Mouse (Mus musculus): ENCODE data around the gene Cdh12.
A peak's percentile ranks its signal among the peaks of the same experiment; 100 is the strongest.
"Not testable (repeated sequence)": the region's sequence is repeated elsewhere in the genome, so short reads cannot be mapped to it uniquely, and the experiment has no call there.

Cdh12 gene

DNA sequence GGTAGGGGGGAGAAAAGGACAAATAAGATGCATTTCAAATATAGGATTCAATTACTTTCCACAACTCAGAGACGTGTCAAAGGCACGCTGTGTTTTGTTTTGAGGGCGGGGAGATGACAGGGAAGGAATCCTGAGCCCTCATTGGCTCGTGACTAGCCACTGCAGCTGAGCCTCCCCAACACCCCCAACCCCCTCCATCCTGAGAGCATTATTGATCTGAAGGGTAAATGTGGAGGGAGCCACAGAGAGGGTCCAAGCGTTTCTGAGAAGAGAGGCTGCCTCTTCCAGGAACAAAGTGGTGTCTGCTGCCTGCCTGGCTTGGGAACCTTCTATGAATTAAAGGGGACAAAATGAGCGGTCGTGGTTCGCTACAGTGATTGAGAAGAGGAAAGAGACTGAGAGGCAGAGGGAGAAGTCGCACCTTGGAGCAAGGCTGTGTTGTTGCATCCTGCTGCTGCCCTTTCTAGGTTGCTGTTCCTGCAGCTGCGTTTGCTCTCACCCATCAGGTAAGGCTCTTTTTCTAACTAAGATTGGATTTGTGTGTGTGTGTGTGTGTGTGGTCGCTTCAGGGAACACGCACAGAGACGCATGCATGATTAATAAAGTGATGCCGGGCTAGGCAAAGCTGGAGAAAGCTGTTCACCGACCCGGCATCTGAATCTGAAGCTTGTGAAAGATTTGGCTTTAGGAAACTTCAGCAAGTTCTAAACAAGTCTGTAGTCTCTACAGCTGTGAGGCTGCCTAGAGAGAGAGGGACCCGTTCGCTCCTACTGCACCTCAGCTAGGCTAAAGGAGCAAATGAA is at the start of gene Cdh12:
TSS of gene Cdh12 (plus strand) at position 405 of the 803 bp plus-strand sequence.
- peak; percentile 46 for DNase-seq (ENCODE audit: low spot score)

- no peak for DNase-seq (ENCODE audit: low spot score)
Measured at GRCm38 (mm10) chr15:20403596-20403995, 45.5 kb upstream of the Cdh12 start.

- DNase-seq (ENCODE audit: low spot score): no peak
Measured at GRCm38 (mm10) chr15:20413397-20413796, 35.7 kb upstream of the Cdh12 start.

DNA sequence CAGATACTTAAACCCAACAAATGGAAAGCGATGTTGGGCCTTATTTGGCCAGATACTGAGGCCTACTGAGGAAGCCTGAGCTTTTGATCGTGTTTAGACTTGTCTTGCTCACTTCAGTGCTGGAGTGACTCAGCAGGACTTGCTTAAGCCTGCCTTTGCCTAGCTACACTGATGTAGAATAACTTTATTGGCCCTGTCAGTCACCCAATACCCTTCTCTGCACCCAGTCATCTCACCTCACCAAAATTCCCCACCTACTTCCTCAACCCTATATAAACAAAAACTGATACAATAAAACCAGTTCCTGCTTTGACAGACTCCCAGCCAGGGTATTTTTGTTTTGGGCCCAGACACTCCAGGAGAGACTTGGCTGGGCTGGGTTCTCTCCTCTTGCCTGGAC is 12.7 kb upstream of the Cdh12 start:
- no peak for DNase-seq (ENCODE audit: low spot score)

GRCm38 (mm10) chr15:20450558-20450957 is 1.5 kb downstream of the Cdh12 start:
- no peak for DNase-seq (ENCODE audit: low spot score)

GRCm38 (mm10) chr15:20458508-20458907 is 9.4 kb downstream of the Cdh12 start:
- no peak for DNase-seq (ENCODE audit: low spot score)

GRCm38 (mm10) chr15:20462500-20462899 is 13.4 kb downstream of the Cdh12 start:
- no peak for DNase-seq (ENCODE audit: low spot score)

GRCm38 (mm10) chr15:20463601-20464000 is 14.5 kb downstream of the Cdh12 start:
- DNase-seq (ENCODE audit: low spot score): no peak

- no peak for DNase-seq (ENCODE audit: low spot score)
Measured at GRCm38 (mm10) chr15:20550979-20551378, 101.9 kb downstream of the Cdh12 start.

DNA sequence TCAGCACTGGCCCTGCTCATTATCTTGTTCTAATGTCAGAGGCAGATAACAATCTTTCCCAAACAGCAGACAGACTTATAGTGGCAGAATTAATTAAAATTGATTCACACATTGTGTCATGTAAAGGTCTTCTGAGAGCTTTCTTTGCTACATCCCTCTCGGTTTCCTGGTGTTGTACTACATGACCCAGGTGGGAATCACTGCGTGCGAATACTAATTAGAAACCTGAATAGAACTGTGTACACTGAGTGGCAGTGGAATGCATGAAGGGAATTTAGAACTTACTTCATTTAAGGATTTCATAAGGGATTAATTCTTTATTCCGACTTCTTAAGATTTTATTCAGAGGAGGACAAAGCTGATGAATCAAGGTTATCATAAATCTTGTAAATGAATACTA is 121.9 kb downstream of the Cdh12 start:
- no peak for DNase-seq (ENCODE audit: low spot score)

DNA sequence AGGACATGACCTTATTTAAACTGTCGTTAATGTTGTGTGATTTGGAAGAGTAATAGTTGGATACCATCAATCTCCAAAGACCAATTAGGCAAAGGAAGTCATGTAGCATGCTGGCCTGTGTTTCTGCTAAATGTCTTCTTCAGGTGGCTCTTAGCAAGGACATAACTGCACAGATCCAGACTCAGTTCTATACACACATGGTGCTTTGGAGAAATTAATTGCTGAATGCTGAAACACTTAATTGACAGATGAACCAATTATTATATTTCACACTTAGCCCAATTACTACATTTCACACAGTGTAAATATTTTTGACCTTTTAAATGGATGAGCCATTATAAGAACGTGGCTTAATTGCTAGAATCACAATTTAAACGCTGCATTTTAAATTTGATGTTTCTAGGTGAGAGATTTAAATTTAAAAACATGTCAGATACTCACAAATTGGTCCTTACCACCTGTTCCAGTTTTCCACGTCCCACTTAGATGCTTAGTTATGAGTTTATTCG is 133.6 kb downstream of the Cdh12 start:
- DNase-seq (ENCODE audit: low spot score): no peak

DNA sequence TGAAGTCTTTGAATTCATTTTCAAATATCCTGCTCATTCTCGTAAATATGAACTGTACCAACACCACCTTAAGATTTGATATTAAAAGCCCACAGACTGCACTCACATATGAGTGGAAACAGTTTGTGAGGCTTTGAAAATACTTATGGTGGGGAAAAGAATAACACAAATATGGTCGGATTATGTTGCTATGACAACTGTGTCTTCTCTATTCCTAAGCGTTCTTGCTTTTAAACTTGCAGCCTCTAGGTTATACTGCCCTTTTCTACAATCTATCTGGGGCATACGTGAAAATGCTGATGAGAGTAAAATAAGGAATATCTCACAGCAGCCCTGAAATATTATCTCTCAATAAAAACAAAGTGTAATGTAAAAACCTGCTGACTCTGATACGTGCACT is 142.5 kb downstream of the Cdh12 start:
- no peak for DNase-seq (ENCODE audit: low spot score)

DNA sequence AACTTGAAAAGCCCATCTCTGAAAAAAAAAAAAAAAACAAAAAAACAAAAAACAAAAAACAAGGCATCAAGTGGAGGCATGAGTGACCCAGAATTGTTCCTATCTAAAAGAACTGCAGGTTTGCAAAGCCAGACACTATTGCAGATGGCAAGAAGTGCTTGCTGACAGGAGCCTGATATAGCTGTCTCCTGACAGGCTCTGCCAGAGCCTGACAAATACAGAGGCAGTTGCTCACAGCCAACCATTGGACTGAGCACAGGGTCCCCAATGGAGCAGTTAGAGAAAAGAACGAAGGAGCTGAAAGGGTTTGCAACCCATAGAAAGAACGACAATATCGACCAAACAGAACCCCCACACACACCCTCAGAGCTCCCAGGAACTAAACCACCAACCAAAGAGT is 156.7 kb downstream of the Cdh12 start:
- DNase-seq (ENCODE audit: low spot score): not testable (repeated sequence)

GRCm38 (mm10) chr15:20634593-20634992 is 185.5 kb downstream of the Cdh12 start:
- no peak for DNase-seq (ENCODE audit: low spot score)

DNA sequence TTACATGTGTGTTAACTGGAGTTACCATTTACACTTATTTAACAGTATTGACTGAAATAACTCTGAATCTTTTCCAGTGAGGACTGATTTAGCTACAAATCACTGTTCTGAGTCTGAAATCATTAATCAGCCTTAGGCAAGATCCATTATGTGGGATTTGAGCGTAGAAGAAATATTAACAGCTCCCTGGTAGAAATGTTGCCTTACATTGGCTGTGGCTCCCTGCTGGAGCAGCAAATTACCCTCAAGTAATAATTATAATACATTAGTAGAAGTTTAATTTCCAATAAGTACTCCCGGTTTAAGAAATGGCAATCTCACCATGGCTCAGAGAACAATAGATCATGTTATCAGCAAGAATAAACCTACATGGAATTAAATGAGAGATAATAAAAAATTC is 190.1 kb downstream of the Cdh12 start:
- no peak for DNase-seq (ENCODE audit: low spot score)

DNA sequence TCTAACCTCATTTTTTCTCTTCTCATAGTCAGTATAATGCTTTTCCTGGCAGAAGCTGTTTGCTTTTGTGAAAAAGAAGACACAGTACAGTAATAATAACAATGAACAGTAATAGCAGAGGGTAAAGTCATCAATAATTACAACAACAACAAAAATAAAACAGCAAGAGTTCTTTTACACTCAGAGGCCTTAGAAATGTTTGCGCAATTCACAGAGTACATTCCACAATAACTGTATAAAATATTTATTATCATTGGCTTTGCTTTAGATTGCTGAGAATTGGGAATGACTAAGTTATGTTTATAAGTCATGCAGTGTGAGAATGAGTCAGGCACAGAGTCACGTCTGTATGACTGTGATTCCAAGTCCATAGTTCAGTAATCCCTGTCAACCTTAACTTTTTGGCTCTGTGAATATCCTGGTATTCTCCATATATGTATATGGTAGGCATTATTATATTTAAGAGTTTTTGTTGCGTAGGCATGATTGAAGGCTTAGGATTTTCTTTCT is 193.9 kb downstream of the Cdh12 start:
- DNase-seq (ENCODE audit: low spot score): no peak

GRCm38 (mm10) chr15:20660221-20660620 is 211.2 kb downstream of the Cdh12 start:
- DNase-seq (ENCODE audit: low spot score): no peak

- DNase-seq (ENCODE audit: low spot score): no peak
Measured at GRCm38 (mm10) chr15:20666650-20667049, 217.6 kb downstream of the Cdh12 start, which contains the start of gene Acot10. TSS of gene Acot10 (minus strand) at chr15:20666750.

DNA sequence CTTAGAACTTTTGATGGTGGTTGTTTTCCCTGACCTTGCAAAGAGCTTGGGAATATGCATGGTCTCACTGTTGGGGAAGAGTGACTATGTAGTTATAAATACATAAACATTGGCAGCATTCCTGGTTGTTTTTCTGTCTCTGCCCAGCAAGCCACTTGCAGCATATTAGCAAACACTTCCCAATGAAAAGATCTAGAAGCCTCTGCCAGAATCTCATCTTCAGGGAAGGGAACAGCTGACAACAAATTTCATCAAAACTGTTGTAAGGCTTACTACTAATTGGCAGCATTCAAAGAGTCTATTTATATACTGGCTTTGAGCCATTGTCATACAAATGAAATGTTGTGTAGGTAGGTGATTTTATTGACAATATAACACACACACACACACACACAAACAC is 218.3 kb downstream of the Cdh12 start:
- no peak for DNase-seq (ENCODE audit: low spot score)

GRCm38 (mm10) chr15:20667989-20668388 is 218.9 kb downstream of the Cdh12 start:
- DNase-seq (ENCODE audit: low spot score): no peak

DNA sequence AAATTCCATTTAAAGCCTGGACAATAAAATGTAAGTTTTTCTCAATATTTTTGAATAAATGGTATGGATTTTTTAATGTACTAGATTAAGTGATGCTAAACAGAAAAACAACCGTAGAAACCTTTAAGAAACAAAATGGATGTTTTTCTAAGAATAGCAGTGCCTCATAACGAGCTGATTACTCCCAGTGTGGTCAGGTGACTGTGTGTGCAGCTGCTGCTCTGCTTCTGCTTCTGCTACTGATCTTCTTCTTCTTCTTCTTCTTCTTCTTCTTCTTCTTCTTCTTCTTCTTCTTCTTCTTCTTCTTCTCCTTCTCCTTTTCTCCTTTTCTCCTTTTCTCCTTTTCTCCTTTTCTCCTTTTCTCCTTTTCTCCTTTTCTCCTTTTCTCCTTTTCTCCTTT is 220.4 kb downstream of the Cdh12 start:
- DNase-seq (ENCODE audit: low spot score): not testable (repeated sequence)

DNA sequence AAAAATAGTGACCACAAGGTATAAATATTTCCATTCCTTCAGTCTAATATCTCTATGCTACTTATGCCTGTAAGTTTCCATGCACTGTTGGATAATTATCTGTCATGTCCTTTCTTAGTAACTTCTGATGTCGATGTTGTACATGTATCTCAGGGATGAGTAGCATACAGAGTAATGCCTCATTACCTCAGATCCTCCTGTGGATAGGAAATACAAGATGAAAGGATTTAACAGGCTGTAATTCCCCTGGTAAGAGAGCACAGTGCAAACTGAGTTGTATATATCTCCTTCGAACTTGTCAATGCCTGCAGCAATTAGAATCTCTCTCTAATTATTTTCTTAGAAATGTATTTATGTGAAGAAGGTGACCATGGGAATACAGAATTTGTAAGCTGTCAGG is 233.7 kb downstream of the Cdh12 start:
- no peak for DNase-seq (ENCODE audit: low spot score)

DNA sequence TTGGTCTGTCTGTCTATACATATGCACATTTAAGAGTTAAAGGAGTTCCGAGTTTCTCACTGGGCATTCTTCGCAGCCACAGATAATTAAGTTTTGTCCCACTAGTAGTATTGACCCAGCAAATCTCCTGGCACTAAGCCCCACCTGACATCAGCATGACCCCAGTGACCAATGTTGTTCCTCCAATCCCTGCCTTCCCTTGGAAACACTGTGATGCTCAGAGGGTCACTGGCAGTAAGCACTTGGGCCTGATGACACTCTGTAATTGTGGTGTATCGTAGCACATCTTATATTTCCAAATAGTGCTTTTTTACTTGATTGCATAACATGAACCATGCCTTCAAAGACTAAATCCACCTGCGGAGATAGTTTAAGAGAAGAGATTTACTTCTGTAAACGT is 235.1 kb downstream of the Cdh12 start:
- no peak for DNase-seq (ENCODE audit: low spot score)

GRCm38 (mm10) chr15:20696229-20696628 is 247.2 kb downstream of the Cdh12 start:
- DNase-seq (ENCODE audit: low spot score): no peak
